Mouse (Mus musculus): Measurements from ENCODE around the gene Tas2r144. TPM values are rescaled to one million over a fixed set of nuclear protein-coding genes. Genes with fewer than 3 reads are reported as not detected.

Gene Tas2r144
- not detected for total RNA-seq (2018; cell fraction: chromatin; rRNA removed)
- not detected for total RNA-seq (2018; cell fraction: cytosol; rRNA removed)
- not detected for total RNA-seq (2018; cell fraction: nucleus; rRNA removed)
- not detected in 3 replicates for polyA plus RNA-seq (2018)

DNA sequence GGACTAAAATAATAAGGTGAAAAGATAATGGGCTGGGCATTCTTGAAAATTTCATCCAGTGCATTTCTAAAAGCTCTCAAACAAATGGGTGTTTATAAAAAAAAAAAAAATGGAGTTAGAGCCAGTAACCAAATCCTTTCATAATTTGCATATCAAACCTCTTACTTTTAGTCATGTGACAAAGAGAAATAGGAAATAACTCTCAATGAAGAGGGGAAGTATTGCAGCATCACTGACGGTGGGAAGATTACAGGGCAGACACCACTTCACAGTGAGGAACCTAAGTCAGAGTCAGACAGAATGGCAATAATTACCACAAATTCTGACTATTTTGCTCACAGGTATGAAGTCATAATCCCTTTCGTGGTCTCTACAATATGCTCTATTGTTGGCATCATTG is at the start of gene Tas2r144:
TSS of gene Tas2r144 (plus strand) at position 301 of the 400 bp plus-strand sequence.
- Histone ChIP-seq H3K79me2 (ENCODE audit: inconsistent target) (no peaks in the 10 kb centered on the region), H3K4me3 (ENCODE audit: inconsistent target) (no peak within 1 kb of the TSS), H3K27ac (no peak within 1 kb of the TSS), H3K36me3 (ENCODE audit: inconsistent target) (no peaks in the 10 kb centered on the region)
- WGBS (ENCODE audit: missing documents), result 42% methylated on average over 2 of the region's 2 CpGs

DNA sequence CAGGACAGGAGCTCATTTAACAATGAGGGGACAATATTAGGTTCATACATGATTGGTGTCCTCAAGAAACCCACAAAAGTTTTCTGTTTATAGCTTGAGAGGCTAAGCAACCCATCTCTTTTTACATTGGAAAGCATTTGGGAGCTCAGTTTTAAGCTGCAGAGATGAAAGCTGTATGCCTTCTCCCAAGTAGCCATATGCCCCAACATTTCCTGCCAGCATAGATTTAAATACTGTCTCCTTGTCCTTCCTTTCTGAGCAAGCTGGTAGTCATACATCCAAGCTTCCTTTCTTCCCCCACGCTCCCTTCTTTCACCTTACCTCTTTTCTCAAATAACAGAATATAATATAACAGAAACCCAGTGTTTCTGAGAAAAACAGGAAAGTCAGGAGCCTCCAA is 32.7 kb upstream of the Tas2r144 start:
- Histone ChIP-seq H3K4me3 (ENCODE audit: inconsistent target) (no peak overlapping the region), H3K79me2 (ENCODE audit: inconsistent target) (no peaks in the 10 kb centered on the region), H3K36me3 (ENCODE audit: inconsistent target) (no peaks in the 10 kb centered on the region), H3K27ac (no peak overlapping the region)
- WGBS (ENCODE audit: missing documents), result 69% methylated on average over 1 of the region's 1 CpGs

DNA sequence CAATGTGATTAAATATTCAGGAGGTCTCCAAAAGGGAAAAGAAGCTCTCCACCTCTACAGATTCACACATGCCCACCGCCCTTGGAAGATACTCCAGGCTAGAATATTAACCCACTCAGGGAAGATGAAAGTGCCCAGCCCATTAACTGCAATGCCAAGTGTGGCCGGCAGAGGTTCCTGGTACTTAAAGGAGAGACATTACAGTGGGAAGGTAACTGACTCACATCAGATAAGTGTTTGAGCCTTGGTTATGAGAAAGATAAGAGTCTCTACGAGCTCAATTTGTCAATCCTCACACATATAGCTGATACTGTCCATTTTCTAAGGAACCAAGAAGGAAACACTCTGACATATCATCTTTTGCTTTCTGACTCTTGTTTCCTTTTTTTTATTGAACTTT is 28.9 kb upstream of the Tas2r144 start:
- 42% methylated on average over 3 of the region's 3 CpGs for WGBS (ENCODE audit: missing documents)
- H3K36me3 ChIP-seq (ENCODE audit: inconsistent target), result no peaks in the 10 kb centered on the region
- no peak overlapping the region for H3K4me3 ChIP-seq (ENCODE audit: inconsistent target)
- H3K79me2 ChIP-seq (ENCODE audit: inconsistent target), result no peaks in the 10 kb centered on the region
- no peak overlapping the region for H3K27ac ChIP-seq

DNA sequence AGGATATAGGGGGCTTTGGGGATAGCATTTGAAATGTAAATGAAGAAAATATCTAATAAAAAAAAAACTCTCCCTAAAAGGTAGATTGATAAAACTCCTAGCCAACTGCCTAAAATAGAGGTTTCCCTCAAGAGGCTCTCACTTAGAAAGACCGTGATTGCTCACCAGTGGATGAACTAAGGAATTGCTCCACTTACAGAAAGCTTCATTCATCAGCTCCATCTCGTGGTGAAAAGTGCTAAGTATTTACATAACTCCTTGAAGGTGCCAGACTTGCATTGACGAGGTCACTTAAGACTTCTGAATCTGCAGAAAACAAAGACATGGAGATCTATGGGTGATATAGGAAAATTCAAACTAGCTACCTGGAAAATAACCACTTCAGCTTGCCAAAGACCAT is 17.4 kb upstream of the Tas2r144 start:
- Histone ChIP-seq H3K79me2 (ENCODE audit: inconsistent target) (no peaks in the 10 kb centered on the region), H3K36me3 (ENCODE audit: inconsistent target) (no peaks in the 10 kb centered on the region), H3K27ac (no peak overlapping the region), H3K4me3 (ENCODE audit: inconsistent target) (no peak overlapping the region)
- WGBS (ENCODE audit: missing documents), result 20% methylated on average over 3 of the region's 3 CpGs

GRCm38 (mm10) chr6:42199498-42199897 is 15.6 kb upstream of the Tas2r144 start:
- Histone ChIP-seq H3K79me2 (ENCODE audit: inconsistent target) (no peaks in the 10 kb centered on the region), H3K4me3 (ENCODE audit: inconsistent target) (no peak overlapping the region), H3K36me3 (ENCODE audit: inconsistent target) (no peaks in the 10 kb centered on the region), H3K27ac (no peak overlapping the region)
- WGBS (ENCODE audit: missing documents), result 82% methylated on average over 1 of the region's 1 CpGs

- no peak overlapping the region for H3K27ac ChIP-seq
- no peaks in the 10 kb centered on the region for H3K79me2 ChIP-seq (ENCODE audit: inconsistent target)
- WGBS (ENCODE audit: missing documents), result 81% methylated on average over 3 of the region's 3 CpGs
- H3K4me3 ChIP-seq (ENCODE audit: inconsistent target), result no peak overlapping the region
- no peaks in the 10 kb centered on the region for H3K36me3 ChIP-seq (ENCODE audit: inconsistent target)
Measured at GRCm38 (mm10) chr6:42222286-42222685, 7.2 kb downstream of the Tas2r144 start.

DNA sequence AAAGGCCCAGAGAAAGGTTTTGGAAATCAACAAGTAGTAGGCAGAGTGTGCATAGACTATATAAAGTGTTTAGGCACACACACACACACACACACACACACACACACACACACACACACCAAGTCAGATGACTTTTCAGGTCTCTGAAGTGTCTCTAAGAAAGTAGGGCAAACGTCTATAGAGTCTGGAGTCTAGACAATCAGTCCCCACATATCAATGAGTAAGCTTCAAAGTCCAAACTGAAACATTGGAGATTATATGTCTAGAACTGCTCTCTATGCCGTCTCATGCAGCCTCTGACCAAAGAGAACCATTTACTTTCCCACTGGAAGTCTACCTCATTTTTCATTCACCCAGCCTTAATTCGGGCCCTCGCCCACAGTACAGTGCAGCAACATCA is 9.9 kb downstream of the Tas2r144 start:
- no peak overlapping the region for H3K27ac ChIP-seq
- H3K4me3 ChIP-seq (ENCODE audit: inconsistent target), result no peak overlapping the region
- no peaks in the 10 kb centered on the region for H3K36me3 ChIP-seq (ENCODE audit: inconsistent target)
- 68% methylated on average over 4 of the region's 4 CpGs for WGBS (ENCODE audit: missing documents)
- H3K79me2 ChIP-seq (ENCODE audit: inconsistent target), result no peaks in the 10 kb centered on the region

DNA sequence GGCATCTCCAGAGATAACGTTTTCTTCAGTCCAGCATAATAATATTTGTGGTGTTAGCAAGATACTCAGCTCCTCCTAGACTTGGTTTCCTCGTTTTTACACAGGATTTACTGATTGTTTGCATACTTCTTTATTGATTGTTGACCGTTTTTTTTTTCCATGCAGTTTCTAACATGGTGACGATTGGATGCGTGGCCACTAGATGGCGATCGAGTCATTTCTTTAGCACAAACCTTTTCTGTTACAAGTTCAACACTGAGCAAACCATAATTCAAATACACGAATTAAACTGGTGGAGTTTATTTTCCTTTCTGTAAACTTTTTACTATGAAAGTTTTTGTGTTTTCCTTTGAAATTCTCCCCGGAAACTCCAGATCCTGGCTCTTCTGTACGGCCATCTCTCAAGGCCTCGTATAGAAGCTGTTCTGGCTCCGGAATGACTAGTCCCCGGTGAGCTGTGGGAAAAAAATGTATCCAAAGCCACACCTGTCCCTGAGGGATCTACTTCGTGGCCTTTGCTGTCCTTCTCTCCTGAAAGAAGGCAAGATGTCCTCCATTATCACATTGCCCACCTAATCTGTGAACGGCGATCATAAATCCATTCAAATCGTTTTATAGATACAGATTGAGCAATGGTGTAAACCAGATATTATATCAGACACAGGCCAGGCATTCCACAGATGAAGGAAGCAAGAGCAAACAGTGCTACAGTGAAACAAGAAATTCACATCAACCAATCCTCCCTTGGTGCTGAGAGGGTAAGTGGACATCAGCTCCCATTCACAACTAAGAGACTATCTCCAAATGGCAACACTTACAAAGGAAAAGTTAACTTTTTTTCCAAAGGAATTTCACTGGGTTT is 12.3 kb downstream of the Tas2r144 start:
- no peaks in the 10 kb centered on the region for H3K79me2 ChIP-seq (ENCODE audit: inconsistent target)
- H3K36me3 ChIP-seq (ENCODE audit: inconsistent target), result no peaks in the 10 kb centered on the region
- 36% methylated on average over 17 of the region's 17 CpGs for WGBS (ENCODE audit: missing documents)
- H3K27ac ChIP-seq, result no peak overlapping the region
- H3K4me3 ChIP-seq (ENCODE audit: inconsistent target), result no peak overlapping the region

DNA sequence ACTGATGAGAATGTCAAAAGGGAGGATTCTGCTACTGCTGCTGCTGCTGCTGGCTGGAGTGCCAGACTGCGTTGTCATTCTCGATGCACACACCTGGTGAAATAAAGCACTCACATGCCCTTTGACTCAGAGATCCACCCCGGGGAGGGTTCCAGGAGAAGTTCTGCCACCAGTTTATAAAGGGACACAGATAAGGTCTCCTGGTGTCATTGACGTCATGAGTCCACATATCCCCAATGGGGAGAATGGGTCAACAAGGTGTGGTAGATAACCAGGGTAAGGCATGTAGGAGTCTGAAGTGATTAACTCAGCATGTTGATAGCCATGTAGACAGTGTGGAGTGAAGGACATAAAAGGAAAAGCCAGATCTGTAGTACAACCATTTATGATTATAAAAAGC is 14.5 kb downstream of the Tas2r144 start:
- no peak overlapping the region for H3K4me3 ChIP-seq (ENCODE audit: inconsistent target)
- H3K27ac ChIP-seq, result no peak overlapping the region
- WGBS (ENCODE audit: missing documents), result 78% methylated on average over 4 of the region's 4 CpGs
- no peaks in the 10 kb centered on the region for H3K36me3 ChIP-seq (ENCODE audit: inconsistent target)
- no peaks in the 10 kb centered on the region for H3K79me2 ChIP-seq (ENCODE audit: inconsistent target)

GRCm38 (mm10) chr6:42231191-42231590 is 16.1 kb downstream of the Tas2r144 start:
- Histone ChIP-seq H3K4me3 (ENCODE audit: inconsistent target) (no peak overlapping the region), H3K27ac (no peak overlapping the region), H3K36me3 (ENCODE audit: inconsistent target) (no peaks in the 10 kb centered on the region), H3K79me2 (ENCODE audit: inconsistent target) (no peaks in the 10 kb centered on the region)
- WGBS (ENCODE audit: missing documents), result 100% methylated on average over 3 of the region's 3 CpGs

DNA sequence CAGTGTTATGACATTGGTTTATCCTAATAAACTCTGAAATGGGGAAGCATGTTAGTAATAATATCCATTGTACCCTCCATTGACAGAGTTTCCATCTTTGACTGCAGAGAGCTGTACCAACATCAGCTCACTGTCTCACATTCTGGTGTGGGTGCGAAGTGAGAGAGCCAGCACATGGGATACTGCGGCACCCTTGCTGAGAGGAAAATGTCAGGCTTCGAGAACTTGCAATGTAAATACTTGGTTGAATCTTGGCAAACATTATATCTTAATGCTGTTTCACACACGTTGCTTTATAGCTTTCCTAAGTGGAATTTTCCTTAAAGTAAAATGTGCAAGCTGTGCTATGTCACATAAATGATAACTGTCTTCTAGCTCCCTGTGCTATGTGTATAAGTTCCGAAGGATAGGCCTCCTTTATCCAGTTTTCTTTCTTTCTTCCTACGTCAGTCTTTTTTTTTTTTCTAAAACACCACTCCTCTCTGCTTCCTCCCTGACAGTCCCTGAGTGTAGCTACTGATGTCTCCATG is 22.2 kb downstream of the Tas2r144 start:
- 86% methylated on average over 5 of the region's 6 CpGs for WGBS (ENCODE audit: missing documents)
- Histone ChIP-seq H3K79me2 (ENCODE audit: inconsistent target) (no peaks in the 10 kb centered on the region), H3K36me3 (ENCODE audit: inconsistent target) (no peaks in the 10 kb centered on the region), H3K4me3 (ENCODE audit: inconsistent target) (no peak overlapping the region), H3K27ac (no peak overlapping the region)

DNA sequence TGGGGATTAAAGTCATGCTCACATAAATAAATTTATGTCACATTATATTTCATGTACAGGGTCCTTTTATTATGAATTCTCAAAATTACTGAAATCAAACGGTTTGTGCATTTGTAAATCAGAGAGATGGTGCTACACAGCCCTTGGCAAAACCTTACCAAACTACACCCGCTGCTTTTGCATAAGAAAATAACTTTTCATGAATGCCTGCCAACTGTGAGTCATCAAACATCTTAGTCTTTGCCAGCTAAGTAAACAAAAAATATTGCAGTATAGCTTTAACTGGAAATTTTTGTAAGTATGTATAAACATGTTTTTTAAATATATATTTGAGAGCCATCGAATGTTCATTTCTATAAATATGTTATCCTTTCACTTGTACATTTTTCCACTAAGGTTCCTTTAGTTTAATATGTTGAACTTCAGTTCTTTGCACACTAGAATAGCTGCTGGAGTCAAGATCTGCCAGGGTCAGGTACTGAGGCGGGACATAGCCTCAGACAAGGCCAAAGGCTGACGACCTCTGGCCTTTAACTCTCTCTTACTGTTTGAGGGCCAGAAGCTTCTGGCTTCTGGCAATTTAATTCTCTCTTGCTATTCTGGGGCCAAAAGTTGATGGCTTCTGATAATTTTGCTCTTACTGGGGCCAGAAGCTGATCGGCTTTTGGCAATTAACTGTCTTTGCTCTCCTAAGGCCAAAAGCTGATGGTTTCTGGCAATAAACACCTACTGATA is 26.4 kb downstream of the Tas2r144 start:
- H3K4me3 ChIP-seq (ENCODE audit: inconsistent target), result no peak overlapping the region
- no peaks in the 10 kb centered on the region for H3K79me2 ChIP-seq (ENCODE audit: inconsistent target)
- no peaks in the 10 kb centered on the region for H3K36me3 ChIP-seq (ENCODE audit: inconsistent target)
- 94% methylated on average over 6 of the region's 6 CpGs for WGBS (ENCODE audit: missing documents)
- H3K27ac ChIP-seq, result no peak overlapping the region

DNA sequence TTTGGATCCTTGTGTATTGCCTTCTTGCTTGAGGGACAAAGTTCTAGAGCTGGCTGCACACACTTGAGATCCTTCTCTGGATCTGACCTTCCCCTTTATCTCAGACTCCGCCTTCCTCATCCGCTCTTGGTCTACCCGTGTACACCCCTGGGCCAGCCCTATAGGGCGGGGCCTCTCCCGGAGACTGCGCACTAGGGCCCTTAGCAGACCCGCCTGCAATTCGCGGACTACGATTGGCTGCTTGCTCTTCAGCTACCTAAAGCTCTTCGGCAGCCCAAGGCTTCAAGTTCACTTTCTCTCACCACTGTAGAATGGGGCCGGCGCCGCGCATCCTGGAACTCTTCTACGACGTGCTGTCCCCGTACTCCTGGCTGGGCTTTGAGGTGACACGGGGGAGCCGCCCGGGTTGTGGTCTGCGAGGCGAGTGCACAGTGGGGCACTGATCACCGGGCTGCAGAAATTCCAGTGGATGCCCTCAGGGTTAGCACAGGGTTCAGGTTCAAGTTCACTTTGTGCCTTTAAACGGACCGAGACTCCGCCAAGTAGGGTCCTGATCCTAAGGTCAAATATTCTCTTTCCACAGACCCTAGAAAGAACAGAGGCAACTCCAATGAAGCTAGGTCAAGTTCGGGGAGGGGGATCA is 30.7 kb downstream of the Tas2r144 start, which contains the start of gene Gstk1:
TSS of gene Gstk1 (plus strand) at position 225 of the 643 bp plus-strand sequence.
- WGBS (ENCODE audit: missing documents), result 3% methylated on average over 28 of the region's 28 CpGs
- H3K27ac ChIP-seq, result no peak within 1 kb of the TSS

GRCm38 (mm10) chr6:42247173-42247572 is 32.0 kb downstream of the Tas2r144 start:
- Histone ChIP-seq H3K27ac (no peak overlapping the region), H3K79me2 (ENCODE audit: inconsistent target) (no peaks in the 10 kb centered on the region), H3K4me3 (ENCODE audit: inconsistent target) (no peak overlapping the region), H3K36me3 (ENCODE audit: inconsistent target) (no peaks in the 10 kb centered on the region)
- 83% methylated on average over 8 of the region's 8 CpGs for WGBS (ENCODE audit: missing documents)

More for the DNA sequence above, 30.7 kb downstream of the Tas2r144 start, which contains the start of gene Gstk1:
- Histone ChIP-seq H3K4me3 (ENCODE audit: inconsistent target) (peak within 1 kb of the TSS; percentile 26), H3K79me2 (ENCODE audit: inconsistent target) (no peaks in the 10 kb centered on the region), H3K36me3 (ENCODE audit: inconsistent target) (no peaks in the 10 kb centered on the region)

Data from macrophage (primary cell).